Mouse (Mus musculus): ENCODE data around the gene Mtx2. TPM values are rescaled to one million over a fixed set of nuclear protein-coding genes. Genes with fewer than 3 reads are reported as not detected.

The Mtx2 gene
- total RNA-seq (2015; ENCODE audit: low replicate concordance): 25.9 and 36.7 TPM in 2 replicates
- 4.6 and 7.7 TPM in 2 replicates for total RNA-seq (2017; ENCODE audit: low replicate concordance)

GRCm38 (mm10) chr2:74825730-74826430 lies at the start of gene Mtx2:
TSS of gene Mtx2 (plus strand) at chr2:74825803.
- ATAC-seq (replicated peaks; ENCODE audit: low FRiP score, poor library complexity, severe bottlenecking): peak; percentile 92

- ATAC-seq (replicated peaks; ENCODE audit: low FRiP score, poor library complexity, severe bottlenecking): no peak
Observed at GRCm38 (mm10) chr2:74777536-74778275, 47.9 kb upstream of the Mtx2 start.

- no peak for ATAC-seq (replicated peaks; ENCODE audit: low FRiP score, poor library complexity, severe bottlenecking)
Observed at GRCm38 (mm10) chr2:74781386-74781785, 44.2 kb upstream of the Mtx2 start.

GRCm38 (mm10) chr2:74795531-74795930 lies 30.1 kb upstream of the Mtx2 start:
- ATAC-seq (replicated peaks; ENCODE audit: low FRiP score, poor library complexity, severe bottlenecking): no peak

- no peak for ATAC-seq (replicated peaks; ENCODE audit: low FRiP score, poor library complexity, severe bottlenecking)
Observed at GRCm38 (mm10) chr2:74808431-74808830, 17.2 kb upstream of the Mtx2 start.

- no peak for ATAC-seq (replicated peaks; ENCODE audit: low FRiP score, poor library complexity, severe bottlenecking)
Observed at GRCm38 (mm10) chr2:74822654-74823053, 2.9 kb upstream of the Mtx2 start.

GRCm38 (mm10) chr2:74825371-74825729 lies 253 bp upstream of the Mtx2 start:
- no peak for ATAC-seq (replicated peaks; ENCODE audit: low FRiP score, poor library complexity, severe bottlenecking)

GRCm38 (mm10) chr2:74846992-74847391 lies 21.4 kb downstream of the Mtx2 start:
- no peak for ATAC-seq (replicated peaks; ENCODE audit: low FRiP score, poor library complexity, severe bottlenecking)

GRCm38 (mm10) chr2:74847516-74847915 lies 21.9 kb downstream of the Mtx2 start:
- no peak for ATAC-seq (replicated peaks; ENCODE audit: low FRiP score, poor library complexity, severe bottlenecking)

GRCm38 (mm10) chr2:74850036-74850435 lies 24.4 kb downstream of the Mtx2 start:
- no peak for ATAC-seq (replicated peaks; ENCODE audit: low FRiP score, poor library complexity, severe bottlenecking)

GRCm38 (mm10) chr2:74862070-74862476 lies 36.5 kb downstream of the Mtx2 start:
- peak; percentile 67 for ATAC-seq (replicated peaks; ENCODE audit: low FRiP score, poor library complexity, severe bottlenecking)

GRCm38 (mm10) chr2:74865414-74865813 lies 39.8 kb downstream of the Mtx2 start:
- ATAC-seq (replicated peaks; ENCODE audit: low FRiP score, poor library complexity, severe bottlenecking): no peak

- no peak for ATAC-seq (replicated peaks; ENCODE audit: low FRiP score, poor library complexity, severe bottlenecking)
Observed at GRCm38 (mm10) chr2:74874043-74874442, 48.4 kb downstream of the Mtx2 start.

- ATAC-seq (replicated peaks; ENCODE audit: low FRiP score, poor library complexity, severe bottlenecking): no peak
Observed at GRCm38 (mm10) chr2:74884357-74884756, 58.8 kb downstream of the Mtx2 start.

GRCm38 (mm10) chr2:74891868-74892267 lies 66.3 kb downstream of the Mtx2 start:
- no peak for ATAC-seq (replicated peaks; ENCODE audit: low FRiP score, poor library complexity, severe bottlenecking)

GRCm38 (mm10) chr2:74892881-74893615 lies 67.4 kb downstream of the Mtx2 start:
- no peak for ATAC-seq (replicated peaks; ENCODE audit: low FRiP score, poor library complexity, severe bottlenecking)

GRCm38 (mm10) chr2:74894061-74894460 lies 68.5 kb downstream of the Mtx2 start:
- ATAC-seq (replicated peaks; ENCODE audit: low FRiP score, poor library complexity, severe bottlenecking): no peak

- no peak for ATAC-seq (replicated peaks; ENCODE audit: low FRiP score, poor library complexity, severe bottlenecking)
Observed at GRCm38 (mm10) chr2:74899973-74900372, 74.4 kb downstream of the Mtx2 start.

- no peak for ATAC-seq (replicated peaks; ENCODE audit: low FRiP score, poor library complexity, severe bottlenecking)
Observed at GRCm38 (mm10) chr2:74901764-74902295, 76.2 kb downstream of the Mtx2 start.

Data from erythroblast, adult 5-6 weeks (primary cell).